Mouse (Mus musculus): ENCODE measurements around the gene Cd164l2.

The Cd164l2 gene

GRCm38 (mm10) chr4:133257230-133257629, 45.3 kb downstream of the Cd164l2 start:
- no peak for DNase-seq (ENCODE audit: low spot score)

GRCm38 (mm10) chr4:133257798-133258408, 46.0 kb downstream of the Cd164l2 start:
- DNase-seq (ENCODE audit: low spot score) = no peak

- DNase-seq (ENCODE audit: low spot score) = no peak
Observed at GRCm38 (mm10) chr4:133261641-133262374, 49.9 kb downstream of the Cd164l2 start.

GRCm38 (mm10) chr4:133262375-133262765, 50.4 kb downstream of the Cd164l2 start:
- no peak for DNase-seq (ENCODE audit: low spot score)

GRCm38 (mm10) chr4:133262882-133263281, 51.0 kb downstream of the Cd164l2 start, which contains the start of gene Sytl1:
TSS of gene Sytl1 (minus strand) at chr4:133263113.
- DNase-seq (ENCODE audit: low spot score) = no peak

GRCm38 (mm10) chr4:133263756-133264155, 51.8 kb downstream of the Cd164l2 start:
- no peak for DNase-seq (ENCODE audit: low spot score)

- no peak for DNase-seq (ENCODE audit: low spot score)
Observed at GRCm38 (mm10) chr4:133264559-133264958, 52.6 kb downstream of the Cd164l2 start.

- DNase-seq (ENCODE audit: low spot score) = no peak
Observed at GRCm38 (mm10) chr4:133265297-133265696, 53.4 kb downstream of the Cd164l2 start.

GRCm38 (mm10) chr4:133265759-133266158, 53.8 kb downstream of the Cd164l2 start:
- DNase-seq (ENCODE audit: low spot score) = no peak

- DNase-seq (ENCODE audit: low spot score) = no peak
Observed at GRCm38 (mm10) chr4:133266248-133266880, 54.4 kb downstream of the Cd164l2 start.

GRCm38 (mm10) chr4:133268931-133269330, 57.0 kb downstream of the Cd164l2 start:
- DNase-seq (ENCODE audit: low spot score) = no peak

- DNase-seq (ENCODE audit: low spot score) = no peak
Observed at GRCm38 (mm10) chr4:133269596-133269995, 57.7 kb downstream of the Cd164l2 start.

- DNase-seq (ENCODE audit: low spot score) = no peak
Observed at GRCm38 (mm10) chr4:133270929-133271328, 59.0 kb downstream of the Cd164l2 start.

Data from ovary, postnatal 14 days (tissue).